Mouse (Mus musculus): ENCODE data around the gene Prss57. TPM values are rescaled to one million over a fixed set of nuclear protein-coding genes. Genes with fewer than 3 reads are reported as not detected.
A peak's percentile ranks its signal among the peaks of the same experiment; 100 is the strongest.

The Prss57 gene
- polyA plus RNA-seq, 1 experiment from 2014 or later: 0.57 TPM

GRCm38 (mm10) chr10:79779784-79780663 lies 10.7 kb downstream of the Prss57 start:
- peak; percentile 89 for ATAC-seq (ENCODE audit: low read depth)
- Histone ChIP-seq H3K9ac (ENCODE audit: low read length) (peak overlapping the region; percentile 55), H3K36me3 (ENCODE audit: control insufficient read depth, insufficient read depth, low read length) (no peaks in the 10 kb centered on the region; the same call in 1 of the 2 replicates), H3K9me3 (ENCODE audit: control insufficient read depth, low read length) (peaks cover under 1% of the 10 kb centered on the region), H3K4me2 (ENCODE audit: low read depth, low read length) (peak overlapping the region; percentile 92), H3K27me3 (ENCODE audit: control insufficient read depth, insufficient read depth, low read depth, low read length) (no peaks in the 10 kb centered on the region; the same call in 1 of the 2 replicates), H3K4me1 (replicated peaks; ENCODE audit: control insufficient read depth, insufficient read depth, low read length) (peaks cover 33% of the 10 kb centered on the region), H3K27ac (ENCODE audit: low read length) (peak overlapping the region; percentile 69), H3K4me3 (ENCODE audit: low read length) (peak overlapping the region; percentile 56)
- WGBS: 1% methylated on average over 54 of the region's 55 CpGs

GRCm38 (mm10) chr10:79779193-79779592 lies 11.6 kb downstream of the Prss57 start:
- no peak overlapping the region for H3K4me3 ChIP-seq (ENCODE audit: low read length)
- no peak overlapping the region; the same call in 1 of the 2 replicates for H3K9ac ChIP-seq (ENCODE audit: low read length)
- WGBS: 23% methylated on average over 2 of the region's 2 CpGs
- no peak for ATAC-seq (ENCODE audit: low read depth)
- no peak overlapping the region for H3K27ac ChIP-seq (ENCODE audit: low read length)
- no peaks in the 10 kb centered on the region; the same call in 1 of the 2 replicates for H3K36me3 ChIP-seq (ENCODE audit: control insufficient read depth, insufficient read depth, low read length)
- no peaks in the 10 kb centered on the region; the same call in 1 of the 2 replicates for H3K27me3 ChIP-seq (ENCODE audit: control insufficient read depth, insufficient read depth, low read depth, low read length)
- peaks cover 3% of the 10 kb centered on the region for H3K9me3 ChIP-seq (ENCODE audit: control insufficient read depth, low read length)
- H3K4me2 ChIP-seq (ENCODE audit: low read depth, low read length): no peak overlapping the region
- peaks cover 33% of the 10 kb centered on the region for H3K4me1 ChIP-seq (replicated peaks; ENCODE audit: control insufficient read depth, insufficient read depth, low read length)

- H3K9me3 ChIP-seq (ENCODE audit: control insufficient read depth, low read length): peaks cover 3% of the 10 kb centered on the region
- H3K27ac ChIP-seq (ENCODE audit: low read length): peak overlapping the region; percentile 79
- peak; percentile 39 for ATAC-seq (ENCODE audit: low read depth)
- 5% methylated on average over 15 of the region's 15 CpGs for WGBS
- H3K4me1 ChIP-seq (replicated peaks; ENCODE audit: control insufficient read depth, insufficient read depth, low read length): peaks cover 33% of the 10 kb centered on the region
- H3K4me3 ChIP-seq (ENCODE audit: low read length): peak overlapping the region; percentile 57
- H3K9ac ChIP-seq (ENCODE audit: low read length): peak overlapping the region; percentile 70
- no peaks in the 10 kb centered on the region; the same call in 1 of the 2 replicates for H3K27me3 ChIP-seq (ENCODE audit: control insufficient read depth, insufficient read depth, low read depth, low read length)
- H3K4me2 ChIP-seq (ENCODE audit: low read depth, low read length): peak overlapping the region; percentile 72
- no peaks in the 10 kb centered on the region; the same call in 1 of the 2 replicates for H3K36me3 ChIP-seq (ENCODE audit: control insufficient read depth, insufficient read depth, low read length)
Measured at GRCm38 (mm10) chr10:79778006-79778405, 12.8 kb downstream of the Prss57 start.

- 2% methylated on average over 39 of the region's 39 CpGs for WGBS
- peaks cover 33% of the 10 kb centered on the region for H3K4me1 ChIP-seq (replicated peaks; ENCODE audit: control insufficient read depth, insufficient read depth, low read length)
- H3K4me3 ChIP-seq (ENCODE audit: low read length): peak within 1 kb of the TSS; percentile 57
- H3K9me3 ChIP-seq (ENCODE audit: control insufficient read depth, low read length): peaks cover 6% of the 10 kb centered on the region
- peak within 1 kb of the TSS; percentile 72 for H3K4me2 ChIP-seq (ENCODE audit: low read depth, low read length)
- H3K27ac ChIP-seq (ENCODE audit: low read length): peak within 1 kb of the TSS; percentile 79
- peak within 1 kb of the TSS; percentile 70 for H3K9ac ChIP-seq (ENCODE audit: low read length)
- no peaks in the 10 kb centered on the region; the same call in 1 of the 2 replicates for H3K27me3 ChIP-seq (ENCODE audit: control insufficient read depth, insufficient read depth, low read depth, low read length)
- no peak for ATAC-seq (ENCODE audit: low read depth)
- H3K36me3 ChIP-seq (ENCODE audit: control insufficient read depth, insufficient read depth, low read length): no peaks in the 10 kb centered on the region; the same call in 1 of the 2 replicates
Measured at GRCm38 (mm10) chr10:79777103-79777531, 13.6 kb downstream of the Prss57 start, which contains the start of gene Fstl3. TSS of gene Fstl3 (plus strand) at chr10:79777272.

GRCm38 (mm10) chr10:79774486-79775279 lies 16.1 kb downstream of the Prss57 start:
- Histone ChIP-seq H3K4me1 (replicated peaks; ENCODE audit: control insufficient read depth, insufficient read depth, low read length) (peaks cover 23% of the 10 kb centered on the region), H3K27ac (ENCODE audit: low read length) (no peak overlapping the region), H3K4me2 (ENCODE audit: low read depth, low read length) (no peak overlapping the region), H3K36me3 (ENCODE audit: control insufficient read depth, insufficient read depth, low read length) (no peaks in the 10 kb centered on the region; the same call in 1 of the 2 replicates), H3K9ac (ENCODE audit: low read length) (no peak overlapping the region), H3K27me3 (ENCODE audit: control insufficient read depth, insufficient read depth, low read depth, low read length) (no peaks in the 10 kb centered on the region), H3K4me3 (ENCODE audit: low read length) (no peak overlapping the region), H3K9me3 (ENCODE audit: control insufficient read depth, low read length) (peaks cover 6% of the 10 kb centered on the region)
- ATAC-seq (ENCODE audit: low read depth): no peak
- 62% methylated on average over 5 of the region's 5 CpGs for WGBS

GRCm38 (mm10) chr10:79773208-79773607 lies 17.6 kb downstream of the Prss57 start:
- no peak for ATAC-seq (ENCODE audit: low read depth)
- whole genome bisulfite sequencing: 85% methylated on average over 2 of the region's 2 CpGs
- Histone ChIP-seq H3K36me3 (ENCODE audit: control insufficient read depth, insufficient read depth, low read length) (no peaks in the 10 kb centered on the region; the same call in 1 of the 2 replicates), H3K4me1 (replicated peaks; ENCODE audit: control insufficient read depth, insufficient read depth, low read length) (peaks cover 9% of the 10 kb centered on the region), H3K9ac (ENCODE audit: low read length) (no peak overlapping the region), H3K9me3 (ENCODE audit: control insufficient read depth, low read length) (peaks cover 6% of the 10 kb centered on the region), H3K27me3 (ENCODE audit: control insufficient read depth, insufficient read depth, low read depth, low read length) (no peaks in the 10 kb centered on the region), H3K27ac (ENCODE audit: low read length) (no peak overlapping the region), H3K4me3 (ENCODE audit: low read length) (no peak overlapping the region), H3K4me2 (ENCODE audit: low read depth, low read length) (no peak overlapping the region)

GRCm38 (mm10) chr10:79772320-79772719 lies 18.4 kb downstream of the Prss57 start:
- WGBS: 94% methylated on average over 3 of the region's 3 CpGs
- no peak overlapping the region for H3K4me2 ChIP-seq (ENCODE audit: low read depth, low read length)
- no peak overlapping the region for H3K4me3 ChIP-seq (ENCODE audit: low read length)
- no peak overlapping the region for H3K9ac ChIP-seq (ENCODE audit: low read length)
- no peaks in the 10 kb centered on the region for H3K27me3 ChIP-seq (ENCODE audit: control insufficient read depth, insufficient read depth, low read depth, low read length)
- ATAC-seq (ENCODE audit: low read depth): no peak
- no peaks in the 10 kb centered on the region; the same call in 1 of the 2 replicates for H3K36me3 ChIP-seq (ENCODE audit: control insufficient read depth, insufficient read depth, low read length)
- H3K9me3 ChIP-seq (ENCODE audit: control insufficient read depth, low read length): peaks cover 6% of the 10 kb centered on the region
- no peak overlapping the region for H3K27ac ChIP-seq (ENCODE audit: low read length)
- peaks cover 7% of the 10 kb centered on the region for H3K4me1 ChIP-seq (replicated peaks; ENCODE audit: control insufficient read depth, insufficient read depth, low read length)

GRCm38 (mm10) chr10:79769329-79769728 lies 21.4 kb downstream of the Prss57 start:
- H3K4me1 ChIP-seq (replicated peaks; ENCODE audit: control insufficient read depth, insufficient read depth, low read length): peaks cover 16% of the 10 kb centered on the region
- H3K36me3 ChIP-seq (ENCODE audit: control insufficient read depth, insufficient read depth, low read length): no peaks in the 10 kb centered on the region
- H3K27ac ChIP-seq (ENCODE audit: low read length): no peak overlapping the region
- H3K4me3 ChIP-seq (ENCODE audit: low read length): no peak overlapping the region
- peaks cover 3% of the 10 kb centered on the region; the same call in 1 of the 2 replicates for H3K9me3 ChIP-seq (ENCODE audit: control insufficient read depth, low read length)
- no peaks in the 10 kb centered on the region for H3K27me3 ChIP-seq (ENCODE audit: control insufficient read depth, insufficient read depth, low read depth, low read length)
- no peak for ATAC-seq (ENCODE audit: low read depth)
- H3K4me2 ChIP-seq (ENCODE audit: low read depth, low read length): no peak overlapping the region
- 22% methylated on average over 4 of the region's 4 CpGs for WGBS
- no peak overlapping the region for H3K9ac ChIP-seq (ENCODE audit: low read length)
